Mouse (Mus musculus) hindbrain, postnatal 0 days (tissue): ENCODE results near the gene Sirt6. TPM values are rescaled to one million over a fixed set of nuclear protein-coding genes. Genes with fewer than 3 reads are reported as not detected.
A peak's percentile ranks its signal among the peaks of the same experiment; 100 is the strongest.
"Not testable (repeated sequence)": the region's sequence is repeated elsewhere in the genome, so short reads cannot be mapped to it uniquely, and the experiment has no call there.

Experiments
- ATAC-seq: fragments of 200-750 bp; cut with Nextera tagmentation; 2 replicates; pipeline ENCODE4 v1.8.0; 2017; ENCODE audit warnings: mild to moderate bottlenecking, moderate TSS enrichment, moderate library complexity
- DNase-seq: peaks from one replicate; pipeline ENCODE4 v3.0.0-alpha.2; 2015; ENCODE audit warnings: low spot score
- H3K27ac ChIP-seq: fragments of 300-500 bp; sonication (generic); 2 replicates; pipeline ENCODE4 v1.5.1; 2014; ENCODE audit warnings: mild to moderate bottlenecking
- H3K27me3 ChIP-seq: fragments of 300-500 bp; sonication (generic); 2 replicates; pipeline ENCODE4 v1.6.1; 2014; ENCODE audit warnings: low read length, mixed read lengths; ENCODE audit not compliant: insufficient read depth
- H3K36me3 ChIP-seq: fragments of 300-500 bp; sonication (generic); 2 replicates; pipeline ENCODE4 v1.6.1; 2014; ENCODE audit warnings: low read length, mixed read lengths; ENCODE audit not compliant: insufficient read depth
- H3K4me1 ChIP-seq: fragments of 300-500 bp; sonication (generic); 2 replicates; pipeline ENCODE4 v1.6.1; 2014; ENCODE audit warnings: antibody characterized with exemption, low read length, mixed read lengths; ENCODE audit not compliant: insufficient read depth
- H3K4me2 ChIP-seq: fragments of 300-500 bp; sonication (generic); 2 replicates; pipeline ENCODE4 v1.6.1; 2014; ENCODE audit warnings: low read depth, mild to moderate bottlenecking, low read length, moderate library complexity, mixed read lengths
- H3K4me3 ChIP-seq: fragments of 300-500 bp; sonication (generic); 2 replicates; pipeline ENCODE4 v1.5.1; 2014; ENCODE audit warnings: low read length
- H3K9ac ChIP-seq: fragments of 300-500 bp; sonication (generic); replicated peaks from 2 replicates; pipeline ENCODE4 v1.6.1; 2014; ENCODE audit warnings: mild to moderate bottlenecking, low read length, moderate library complexity, mixed read lengths
- H3K9me3 ChIP-seq: fragments of 300-500 bp; sonication (generic); 2 replicates; pipeline ENCODE4 v1.6.1; 2016; ENCODE audit warnings: low read length, mixed read lengths
- CTCF ChIP-seq: IDR thresholded peaks from 2 replicates; pipeline ENCODE4 v1.5.1; 2016; ENCODE audit warnings: antibody characterized with exemption, control low read depth, low read depth
- WGBS: fragments of 180-500 bp; shearing (Covaris S2); extraction: QIAGEN DNeasy Blood & Tissue Kit; methylation state at CpG from one replicate; pipeline ENCODE4 v1.1.7; 2014; 5-methylcytosine and 5-hydroxymethylcytosine counted together
- polyA plus RNA-seq: library from polyadenylated mRNA; unstranded; fragments of >200 nt; fragmentation: Nextera tagmentation; extraction: Ambion mirVana; gene quantifications from 2 replicates; pipeline ENCODE4 v1.2.1, GENCODE M21; 2015
- total RNA-seq: library from RNA; depleted of rRNA; stranded (reverse); fragments of >200 nt; gene quantifications from 2 replicates; pipeline ENCODE4 v1.2.3, GENCODE M21; 2014; rRNA removed

Sirt6 gene
- total RNA-seq, result 22.4 and 31.5 TPM in 2 replicates
- polyA plus RNA-seq, result 39.0 and 40.9 TPM in 2 replicates

- peak; percentile 97 for DNase-seq
These were observed at the start of gene Sirt6 for GRCm38 (mm10) chr10:81626994-81627835. Sirt6 (minus strand) TSS chr10:81627797.

GRCm38 (mm10) chr10:81656174-81656573 is 28.6 kb upstream of the Sirt6 start:
- H3K4me3 ChIP-seq, result no peak overlapping the region

More at GRCm38 (mm10) chr10:81626994-81627835, at the start of gene Sirt6:
- Histone ChIP-seq H3K4me2 (peak within 1 kb of the TSS; percentile 94), H3K27ac (peak within 1 kb of the TSS; percentile 84), H3K9ac (peak within 1 kb of the TSS; percentile 86), H3K4me3 (peak within 1 kb of the TSS; percentile 74), H3K36me3 (peaks cover 17% of the 10 kb centered on the region), H3K4me1 (peaks cover 11% of the 10 kb centered on the region), H3K9me3 (no peaks in the 10 kb centered on the region), H3K27me3 (0 out of 2 replicates have a peak, but pooled peaks cover 3% of the 10 kb centered on the region)
- TF ChIP-seq CTCF, result peak; percentile 5; the same call in 1 of the 2 replicates
- 5% methylated on average over 40 of the region's 40 CpGs for WGBS
- ATAC-seq, result peak; percentile 87

GRCm38 (mm10) chr10:81655178-81655577 is 27.6 kb upstream of the Sirt6 start:
- Histone ChIP-seq H3K4me3 (no peak overlapping the region), H3K36me3 (no peaks in the 10 kb centered on the region; the same call in 1 of the 2 replicates)

More at GRCm38 (mm10) chr10:81656174-81656573, 28.6 kb upstream of the Sirt6 start:
- Histone ChIP-seq H3K9ac (no peak overlapping the region), H3K4me2 (no peak overlapping the region), H3K4me1 (no peaks in the 10 kb centered on the region), H3K36me3 (no peaks in the 10 kb centered on the region; the same call in 1 of the 2 replicates), H3K9me3 (peaks cover 37% of the 10 kb centered on the region), H3K27me3 (no peaks in the 10 kb centered on the region), H3K27ac (no peak overlapping the region)
- 96% methylated on average over 2 of the region's 2 CpGs for whole genome bisulfite sequencing
- no peak for DNase-seq
- no peak for TF ChIP-seq CTCF
- no peak for ATAC-seq

GRCm38 (mm10) chr10:81648803-81649775 is 21.5 kb upstream of the Sirt6 start, which contains the start of gene Gm10778:
Gm10778 (plus strand) TSS chr10:81649059.
- Histone ChIP-seq H3K9ac (peak within 1 kb of the TSS; percentile 55; the same call in 1 of the 2 replicates), H3K27ac (peak within 1 kb of the TSS; percentile 88), H3K4me3 (peak within 1 kb of the TSS; percentile 50), H3K4me2 (peak within 1 kb of the TSS; percentile 56)
- H3K9me3 ChIP-seq, H3K27me3 ChIP-seq, H3K4me1 ChIP-seq, H3K36me3 ChIP-seq: not testable (repeated sequence)
- WGBS, result 3% methylated on average over 30 of the region's 52 CpGs
- DNase-seq, result peak; percentile 94
- peak; percentile 96 for ATAC-seq

More at GRCm38 (mm10) chr10:81655178-81655577, 27.6 kb upstream of the Sirt6 start:
- TF ChIP-seq CTCF, result no peak
- Histone ChIP-seq H3K27me3 (no peaks in the 10 kb centered on the region), H3K27ac (no peak overlapping the region), H3K9ac (no peak overlapping the region), H3K4me1 (no peaks in the 10 kb centered on the region), H3K4me2 (no peak overlapping the region), H3K9me3 (peaks cover 39% of the 10 kb centered on the region)
- ATAC-seq (no peak), DNase-seq (no peak)
- 95% methylated on average over 10 of the region's 10 CpGs for WGBS

GRCm38 (mm10) chr10:81646015-81646555 is 18.5 kb upstream of the Sirt6 start:
- 0 out of 2 replicates have a peak, but pooled peaks cover 5% of the 10 kb centered on the region for H3K9me3 ChIP-seq
- 75% methylated on average over 7 of the region's 7 CpGs for WGBS

GRCm38 (mm10) chr10:81645391-81645790 is 17.8 kb upstream of the Sirt6 start:
- H3K27me3 ChIP-seq, result no peaks in the 10 kb centered on the region
- H3K4me2 ChIP-seq, result no peak overlapping the region
- WGBS, result 88% methylated on average over 4 of the region's 4 CpGs
- no peak overlapping the region for H3K9ac ChIP-seq
- ATAC-seq (no peak), DNase-seq (no peak)
- 0 out of 2 replicates have a peak, but pooled peaks cover 1% of the 10 kb centered on the region for H3K9me3 ChIP-seq
- H3K36me3 ChIP-seq, result no peaks in the 10 kb centered on the region
- no peak for TF ChIP-seq CTCF
- no peak overlapping the region for H3K27ac ChIP-seq
- peaks cover 17% of the 10 kb centered on the region for H3K4me1 ChIP-seq
- H3K4me3 ChIP-seq, result no peak overlapping the region

More at GRCm38 (mm10) chr10:81646015-81646555, 18.5 kb upstream of the Sirt6 start:
- no peaks in the 10 kb centered on the region for H3K27me3 ChIP-seq
- H3K9ac ChIP-seq, result no peak overlapping the region
- peaks cover 17% of the 10 kb centered on the region for H3K4me1 ChIP-seq
- no peak for TF ChIP-seq CTCF
- DNase-seq, result no peak
- H3K4me2 ChIP-seq, result no peak overlapping the region
- no peaks in the 10 kb centered on the region for H3K36me3 ChIP-seq
- no peak overlapping the region for H3K27ac ChIP-seq
- no peak for ATAC-seq
- no peak overlapping the region for H3K4me3 ChIP-seq
